Mouse (Mus musculus): ENCODE measurements around the gene Exog.

GRCm38 (mm10) chr9:119404090-119404489 is 40.7 kb upstream of the Exog start:
- no peak for TF ChIP-seq MYOD1 (IDR thresholded peaks at IDR 0.05; ENCODE audit: control insufficient read depth, insufficient read length, low read depth)
- no peak for TF ChIP-seq CTCF (IDR thresholded peaks at IDR 0.05; ENCODE audit: control insufficient read depth, insufficient read depth, insufficient read length)
- no peak for TF ChIP-seq MAX (IDR thresholded peaks at IDR 0.05)
